Mouse (Mus musculus) neural tube, embryonic 11.5 days (tissue): ENCODE data around the gene 4930568D16Rik. TPM values are rescaled to one million over a fixed set of nuclear protein-coding genes. Genes with fewer than 3 reads are reported as not detected.
A peak's percentile ranks its signal among the peaks of the same experiment; 100 is the strongest.

Experiments used
- ATAC-seq: fragments of 200-750 bp; cut with Nextera tagmentation; 2 replicates; pipeline ENCODE4 v1.8.0; 2017; ENCODE audit warnings: moderate number of reproducible peaks, mild to moderate bottlenecking, moderate TSS enrichment, moderate library complexity; ENCODE audit not compliant: insufficient read depth, low FRiP score, low TSS enrichment
- DNase-seq: peaks from one replicate; pipeline ENCODE4 v3.0.0-alpha.2; 2015; ENCODE audit warnings: low spot score
- H3K27ac ChIP-seq: fragments of 300-500 bp; sonication (generic); 2 replicates; pipeline ENCODE4 v1.5.1; 2014; ENCODE audit warnings: low read depth, mild to moderate bottlenecking, low read length
- H3K27me3 ChIP-seq: fragments of 300-500 bp; sonication (generic); 2 replicates; pipeline ENCODE4 v1.6.1; 2014; ENCODE audit warnings: mild to moderate bottlenecking, low read length, mixed read lengths; ENCODE audit not compliant: control insufficient read depth, insufficient read depth
- H3K36me3 ChIP-seq: fragments of 300-500 bp; sonication (generic); 2 replicates; pipeline ENCODE4 v1.6.1; 2014; ENCODE audit warnings: mild to moderate bottlenecking, low read length, moderate library complexity, mixed read lengths; ENCODE audit not compliant: control insufficient read depth, insufficient read depth
- H3K4me1 ChIP-seq: fragments of 300-500 bp; sonication (generic); 2 replicates; pipeline ENCODE4 v1.6.1; 2014; ENCODE audit warnings: low read length, mixed read lengths; ENCODE audit not compliant: control insufficient read depth, insufficient read depth
- H3K4me2 ChIP-seq: fragments of 300-500 bp; sonication (generic); 2 replicates; pipeline ENCODE4 v1.6.1; 2014; ENCODE audit warnings: low read depth, mild to moderate bottlenecking, moderate library complexity
- H3K4me3 ChIP-seq: fragments of 300-500 bp; sonication (generic); 2 replicates; pipeline ENCODE4 v1.5.1; 2014; ENCODE audit warnings: low read depth, low read length
- H3K9ac ChIP-seq: fragments of 300-500 bp; sonication (generic); 2 replicates; pipeline ENCODE4 v1.6.1; 2014; ENCODE audit warnings: mild to moderate bottlenecking, low read length
- H3K9me3 ChIP-seq: fragments of 300-500 bp; sonication (generic); 2 replicates; pipeline ENCODE4 v1.6.1; 2016; ENCODE audit warnings: low read length; ENCODE audit not compliant: control insufficient read depth
- WGBS: fragments of 180-500 bp; shearing (Covaris S2); extraction: QIAGEN DNeasy Blood & Tissue Kit; methylation state at CpG from one replicate; pipeline ENCODE4 v1.1.7; 2014; 5-methylcytosine and 5-hydroxymethylcytosine counted together
- polyA plus RNA-seq: library from polyadenylated mRNA; unstranded; fragments of >200 nt; fragmentation: Nextera tagmentation; extraction: Ambion mirVana; gene quantifications from 2 replicates; pipeline ENCODE4 v1.2.1, GENCODE M21; 2014

4930568D16Rik gene
- polyA plus RNA-seq, 1 experiment from 2014 or later = not detected

DNA sequence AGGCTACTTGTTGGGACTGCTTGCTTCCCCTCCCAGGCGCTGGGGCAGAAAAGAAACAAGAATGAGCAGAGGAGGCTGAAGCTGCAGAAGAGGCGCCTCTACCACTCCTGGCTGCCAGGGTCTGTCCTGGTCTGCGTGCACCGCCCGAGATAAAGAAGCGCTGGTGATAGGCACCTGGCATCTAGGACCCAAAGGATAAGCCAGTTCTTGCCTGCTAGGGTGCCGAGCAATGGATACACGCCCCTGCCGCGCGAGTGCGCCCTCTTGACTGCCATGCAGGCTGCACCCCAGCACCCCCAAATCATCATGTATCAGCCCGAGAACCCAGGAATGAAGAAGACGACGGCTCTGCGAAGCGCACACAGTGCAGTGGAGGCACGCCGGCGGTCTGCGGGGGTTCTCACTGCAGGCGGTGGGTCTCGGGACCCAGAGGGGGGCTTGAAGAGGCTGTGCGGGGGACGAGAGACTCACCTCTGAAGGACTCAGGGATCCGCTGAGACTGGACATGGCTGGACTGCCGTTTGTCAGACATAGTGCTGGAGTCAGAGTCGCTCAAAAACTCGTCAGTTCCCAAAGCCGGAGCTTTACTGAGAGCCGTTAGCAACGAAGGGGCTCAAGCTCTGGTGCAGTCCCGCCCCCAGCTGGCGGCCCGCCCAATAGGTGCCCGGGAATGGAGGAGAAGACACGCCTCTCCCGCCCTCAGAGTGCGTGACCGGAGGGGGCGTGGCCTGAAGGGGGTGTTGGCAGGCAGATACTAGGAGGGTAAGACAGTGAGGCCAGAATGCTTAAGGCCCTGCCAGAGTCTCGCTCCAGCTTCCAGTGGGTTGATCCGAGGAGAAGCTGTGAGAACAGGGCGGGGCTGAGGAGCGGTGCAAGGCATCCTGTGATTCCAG is 30.9 kb downstream of the 4930568D16Rik start, which contains the start of gene Stom:
Gene Stom (minus strand): TSS at position 589 of the 893 bp plus-strand sequence.
- Histone ChIP-seq H3K9ac (peak within 1 kb of the TSS; percentile 76), H3K27me3 (0 out of 2 replicates have a peak, but pooled peaks cover 4% of the 10 kb centered on the region), H3K27ac (peak within 1 kb of the TSS; percentile 54; the same call in 1 of the 2 replicates), H3K4me2 (peak within 1 kb of the TSS; percentile 98), H3K4me1 (peaks cover 2% of the 10 kb centered on the region; the same call in 1 of the 2 replicates), H3K36me3 (no peaks in the 10 kb centered on the region), H3K4me3 (peak within 1 kb of the TSS; percentile 76), H3K9me3 (no peaks in the 10 kb centered on the region)
- DNase-seq (peak; percentile 99), ATAC-seq (peak; percentile 99)
- under 1% methylated on average over 45 of the region's 45 CpGs for WGBS

- ATAC-seq = no peak
- H3K27ac ChIP-seq = no peak overlapping the region
- peak overlapping the region; percentile 18; the same call in 1 of the 2 replicates for H3K9ac ChIP-seq
- H3K27me3 ChIP-seq = 0 out of 2 replicates have a peak, but pooled peaks cover 4% of the 10 kb centered on the region
- no peak for DNase-seq
- no peaks in the 10 kb centered on the region for H3K9me3 ChIP-seq
- H3K4me2 ChIP-seq = peak overlapping the region; percentile 98
- 9% methylated on average over 7 of the region's 7 CpGs for WGBS
- no peaks in the 10 kb centered on the region for H3K36me3 ChIP-seq
- H3K4me3 ChIP-seq = peak overlapping the region; percentile 76; the same call in 1 of the 2 replicates
- peaks cover 2% of the 10 kb centered on the region; the same call in 1 of the 2 replicates for H3K4me1 ChIP-seq
Measured at GRCm38 (mm10) chr2:35335620-35336019, 31.9 kb downstream of the 4930568D16Rik start.

DNA sequence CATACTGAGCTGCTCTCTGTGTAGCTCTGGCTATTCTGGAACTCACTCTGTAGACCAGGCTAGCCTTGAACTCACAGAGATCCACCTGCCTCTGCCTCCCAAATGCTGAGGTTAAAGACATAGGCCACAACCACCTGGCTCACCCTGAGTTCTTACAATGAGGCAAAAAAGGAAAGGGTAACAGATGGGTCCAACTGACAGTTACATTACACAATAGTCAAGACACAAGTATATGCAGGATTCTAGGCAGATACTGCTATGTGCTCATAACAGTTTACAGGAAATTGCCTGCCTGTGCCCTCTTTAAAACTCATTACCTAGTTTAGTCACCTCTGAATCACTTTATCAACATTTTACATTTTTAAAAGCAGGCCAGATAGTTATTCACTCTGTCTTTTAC is 33.9 kb downstream of the 4930568D16Rik start:
- H3K4me3 ChIP-seq = no peak overlapping the region

DNA sequence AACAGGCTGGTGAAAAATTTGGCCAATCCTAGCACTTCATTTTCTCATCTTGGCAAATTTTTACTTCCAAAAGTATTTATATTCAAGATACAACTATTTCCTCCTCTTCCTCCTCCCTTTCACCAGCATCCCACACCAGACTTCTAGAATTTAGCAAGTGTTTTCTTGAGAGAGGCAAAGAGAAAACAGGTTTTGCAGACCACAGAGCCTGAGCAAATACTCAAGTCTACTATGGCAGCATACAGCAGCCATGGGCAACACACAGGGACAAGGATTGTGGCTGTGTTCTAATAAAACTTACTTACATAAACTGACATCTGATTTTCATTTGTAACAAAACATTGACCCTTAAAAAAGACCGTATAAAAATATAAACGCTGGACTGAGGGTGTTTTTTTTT is 36.3 kb downstream of the 4930568D16Rik start:
- no peak overlapping the region for H3K4me2 ChIP-seq
- WGBS = 76% methylated on average over 2 of the region's 2 CpGs
- H3K36me3 ChIP-seq = no peaks in the 10 kb centered on the region
- H3K9me3 ChIP-seq = no peaks in the 10 kb centered on the region
- ATAC-seq = no peak
- no peak overlapping the region for H3K27ac ChIP-seq
- DNase-seq = no peak
- H3K4me3 ChIP-seq = no peak overlapping the region
- H3K4me1 ChIP-seq = peaks cover 2% of the 10 kb centered on the region; the same call in 1 of the 2 replicates
- H3K27me3 ChIP-seq = 0 out of 2 replicates have a peak, but pooled peaks cover 4% of the 10 kb centered on the region
- no peak overlapping the region for H3K9ac ChIP-seq

More for the DNA sequence above, 33.9 kb downstream of the 4930568D16Rik start:
- no peak for DNase-seq
- H3K9ac ChIP-seq = no peak overlapping the region
- H3K27ac ChIP-seq = no peak overlapping the region
- no peaks in the 10 kb centered on the region for H3K9me3 ChIP-seq
- H3K27me3 ChIP-seq = 0 out of 2 replicates have a peak, but pooled peaks cover 4% of the 10 kb centered on the region
- H3K36me3 ChIP-seq = no peaks in the 10 kb centered on the region
- peaks cover 2% of the 10 kb centered on the region; the same call in 1 of the 2 replicates for H3K4me1 ChIP-seq
- no peak overlapping the region for H3K4me2 ChIP-seq
- no peak for ATAC-seq

- DNase-seq = no peak
- 89% methylated on average over 2 of the region's 2 CpGs for WGBS
- Histone ChIP-seq H3K36me3 (no peaks in the 10 kb centered on the region), H3K4me2 (no peak overlapping the region), H3K9me3 (no peaks in the 10 kb centered on the region), H3K9ac (no peak overlapping the region), H3K27ac (no peak overlapping the region), H3K27me3 (no peaks in the 10 kb centered on the region), H3K4me1 (no peaks in the 10 kb centered on the region), H3K4me3 (no peak overlapping the region)
- ATAC-seq = no peak
Measured at GRCm38 (mm10) chr2:35329061-35329460, 38.5 kb downstream of the 4930568D16Rik start.

DNA sequence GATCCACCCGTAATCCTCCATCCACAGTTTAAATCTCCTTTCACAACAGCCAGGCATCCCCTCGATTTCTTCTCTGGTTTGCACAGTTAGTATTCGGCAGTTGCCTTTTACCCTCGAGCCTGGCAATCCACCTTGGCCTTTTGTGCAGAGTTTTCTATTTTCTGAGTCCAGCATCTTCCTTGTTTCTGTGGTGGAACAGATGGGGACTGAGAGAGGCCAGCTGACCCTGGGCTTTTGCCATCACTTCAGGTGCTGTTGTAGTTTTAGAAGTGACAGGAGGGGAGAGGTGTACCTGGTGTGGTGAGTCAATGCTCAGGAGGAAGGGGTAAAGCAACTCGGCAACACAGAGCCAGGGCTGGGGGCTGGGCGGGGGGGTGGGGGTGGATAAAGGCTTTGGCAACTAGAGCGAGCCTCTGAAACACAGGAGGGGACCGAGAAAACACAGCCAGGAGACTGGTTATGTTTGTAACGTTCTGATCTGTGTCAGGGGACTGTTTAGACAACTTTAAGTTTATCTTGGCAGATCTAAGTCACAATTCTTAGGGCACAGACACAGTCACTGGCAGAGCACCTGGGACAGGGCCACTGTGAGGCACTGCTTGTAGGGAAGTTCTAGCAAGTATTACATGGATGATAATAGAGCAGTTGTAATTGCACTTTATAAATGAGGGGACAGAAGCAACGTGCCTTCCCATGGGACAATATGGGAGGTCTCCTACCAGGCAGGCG is 39.3 kb downstream of the 4930568D16Rik start:
- Histone ChIP-seq H3K27me3 (no peaks in the 10 kb centered on the region), H3K4me1 (no peaks in the 10 kb centered on the region), H3K9ac (no peak overlapping the region), H3K4me2 (no peak overlapping the region), H3K27ac (no peak overlapping the region), H3K9me3 (no peaks in the 10 kb centered on the region), H3K36me3 (no peaks in the 10 kb centered on the region), H3K4me3 (no peak overlapping the region)
- no peak for ATAC-seq
- whole genome bisulfite sequencing = 56% methylated on average over 11 of the region's 11 CpGs
- no peak for DNase-seq

DNA sequence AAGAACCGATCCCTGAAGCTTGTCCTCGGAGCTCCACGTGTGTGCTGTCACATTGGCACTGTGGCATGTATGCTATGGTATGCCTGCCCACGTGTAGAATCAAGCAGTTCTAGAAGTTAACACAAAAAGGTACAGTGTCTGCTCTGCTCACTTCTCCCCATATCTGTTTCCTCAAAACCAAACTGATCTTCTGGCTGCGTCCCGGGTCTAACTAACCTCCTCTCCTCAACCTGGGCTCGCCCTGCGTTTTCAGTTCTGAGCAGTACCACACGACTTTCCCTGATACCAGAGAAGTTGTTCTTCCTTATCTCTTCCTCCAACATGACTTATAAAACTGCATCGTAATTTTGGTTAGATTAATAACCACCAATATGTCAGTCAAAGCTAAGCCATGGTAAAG is 39.9 kb downstream of the 4930568D16Rik start:
- Histone ChIP-seq H3K4me2 (no peak overlapping the region), H3K27me3 (no peaks in the 10 kb centered on the region), H3K9me3 (no peaks in the 10 kb centered on the region), H3K36me3 (no peaks in the 10 kb centered on the region), H3K4me1 (no peaks in the 10 kb centered on the region), H3K27ac (no peak overlapping the region), H3K4me3 (no peak overlapping the region), H3K9ac (no peak overlapping the region)
- 74% methylated on average over 10 of the region's 10 CpGs for WGBS
- DNase-seq (no peak), ATAC-seq (no peak)

DNA sequence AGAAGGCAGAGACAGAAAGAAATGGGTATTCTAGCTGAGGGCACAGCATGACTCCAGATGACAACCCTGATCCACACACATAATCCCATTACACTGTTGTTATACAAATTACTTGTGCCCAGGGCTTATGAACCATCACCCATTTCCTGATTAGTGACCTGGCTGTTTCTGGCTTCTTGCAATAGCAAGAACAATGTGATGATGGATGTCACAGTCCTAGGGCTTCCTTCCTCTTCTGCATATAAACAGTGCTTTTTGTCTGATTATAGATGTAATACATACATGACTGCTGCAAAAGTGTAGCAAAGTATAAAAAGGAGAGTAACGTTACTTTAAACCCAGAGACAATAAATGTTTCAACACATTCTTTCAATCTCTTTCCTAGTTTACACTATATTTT is 40.6 kb downstream of the 4930568D16Rik start:
- ATAC-seq (no peak), DNase-seq (no peak)
- no peak overlapping the region for H3K4me2 ChIP-seq
- no peak overlapping the region for H3K4me3 ChIP-seq
- no peaks in the 10 kb centered on the region for H3K36me3 ChIP-seq
- no peak overlapping the region for H3K27ac ChIP-seq
- WGBS = 83% methylated on average over 1 of the region's 1 CpGs
- no peaks in the 10 kb centered on the region for H3K27me3 ChIP-seq
- H3K9ac ChIP-seq = no peak overlapping the region
- no peaks in the 10 kb centered on the region for H3K4me1 ChIP-seq
- no peaks in the 10 kb centered on the region for H3K9me3 ChIP-seq
